In genomic region chr9:121205046-121205445, GRCm38 (mm10) we compare ENCODE assay signal across 22 mouse cellular contexts.
DNase-seq lines count a peak whose midpoint lies in the region; TF ChIP-seq lines count a peak whose summit lies in the region.
"Had no signal": no experiment of that assay in that cellular context is flagged by ENCODE, and none has a peak within 500 bp of the region (broad histone marks: within the 10 kb centered on the region; RNA-seq: fewer than 3 reads in every experiment).

No protein-coding gene starts in this region.

- H3K9ac ChIP-seq in heart, adult 2 months (ENCODE audit: low read depth, low read length), result no peak overlapping the region
- H3K9ac ChIP-seq: heart, embryonic 13.5 days; hindbrain, embryonic 13.5 days; neural tube, embryonic 12.5 days had no signal

- no peaks in the 10 kb centered on the region for H3K36me3 ChIP-seq in heart, adult 2 months (ENCODE audit: control insufficient read depth, insufficient read depth, low read length)
- H3K36me3 ChIP-seq: neural tube, embryonic 12.5 days had no signal

- no peaks in the 10 kb centered on the region for H3K79me2 ChIP-seq in heart, adult 2 months (replicated peaks; ENCODE audit: control insufficient read depth, insufficient read depth, low read length)

- no peak for TF ChIP-seq EP300 in heart, adult 2 months (IDR thresholded peaks at IDR 0.05; ENCODE audit: insufficient read depth, low read depth, low read length)

- no peaks in the 10 kb centered on the region for H3K27me3 ChIP-seq in heart, adult 2 months (ENCODE audit: control insufficient read depth, insufficient read depth, low read length)
- H3K27me3 ChIP-seq: heart, embryonic 13.5 days; hindbrain, embryonic 13.5 days; neural tube, embryonic 12.5 days had no signal

- no peak overlapping the region for H3K27ac ChIP-seq in heart, adult 2 months
- H3K27ac ChIP-seq: heart, embryonic 13.5 days; kidney, postnatal 0 days; macrophage; neural tube, embryonic 12.5 days had no signal

- WGBS in heart, adult 2 months, result 64% methylated on average over 7 of the region's 7 CpGs

- no peaks in the 10 kb centered on the region for H3K4me1 ChIP-seq in heart, adult 2 months (ENCODE audit: control insufficient read depth, insufficient read depth, low read length)
- H3K4me1 ChIP-seq: heart, embryonic 13.5 days; neural tube, embryonic 12.5 days had no signal

- TF ChIP-seq CTCF in heart, adult 2 months (IDR thresholded peaks at IDR 0.05), result no peak

- intact Hi-C loops in heart, postnatal 10 days (cut with DNase I), result no loop called here
- intact Hi-C loops in heart, adult 2 months (cut with DNase I), result no loop called here

- peak; percentile 17 for DNase-seq in adrenal gland, postnatal 14 days
- DNase-seq in adrenal gland, postnatal 36 days, result no peak
- peak; percentile 17 to 22 for DNase-seq in heart, postnatal 10 days
- no peak for DNase-seq in heart, adult 2 months
- DNase-seq in testis, postnatal 14 days (ENCODE audit: low spot score), result peak; percentile 2
- no peak for DNase-seq in testis, postnatal 10 days (ENCODE audit: low spot score)
- no peak for DNase-seq in ovary, postnatal 14 days (ENCODE audit: low spot score)
- DNase-seq: cerebellum, adult 11-12 months; cerebellum, postnatal 25 days; embryo, embryonic 11 days; kidney, adult 18-20 months; layer of hippocampus, adult 9-11 months; liver; retina, postnatal 1 day; right cerebral cortex, postnatal 25 days; spleen, adult 18-20 months; thymus, postnatal 25 days had no signal

- no peak overlapping the region for H3K4me3 ChIP-seq in heart, adult 2 months
- H3K4me3 ChIP-seq: heart, embryonic 13.5 days; hindbrain, embryonic 13.5 days; neural tube, embryonic 12.5 days had no signal

- no peak for TF ChIP-seq POLR2A in heart, adult 2 months (IDR thresholded peaks at IDR 0.05; ENCODE audit: insufficient read depth, low read depth, low read length)

Comparison
In these comparisons a context has a peak if more than half of its experiments do, and no peak if none do; other contexts are left out.
1. DNase-seq: peak in adrenal gland, postnatal 14 days (single experiment), heart, postnatal 10 days (2 of 2) and testis, postnatal 14 days (single experiment); none in adrenal gland, postnatal 36 days (0 of 2), heart, adult 2 months (0 of 2), testis, postnatal 10 days (single experiment) and ovary, postnatal 14 days (single experiment).